Mouse (Mus musculus) forebrain, embryonic 13.5 days (tissue): Measurements from ENCODE around the gene Sipa1l1. TPM values are rescaled to one million over a fixed set of nuclear protein-coding genes. Genes with fewer than 3 reads are reported as not detected.

Source experiments
- ATAC-seq: fragments of 200-750 bp; cut with Nextera tagmentation; 2 replicates; pipeline ENCODE4 v1.8.0; 2017
- H3K27ac ChIP-seq: fragments of 300-500 bp; sonication (generic); 2 replicates; pipeline ENCODE4 v1.5.1; 2015; ENCODE audit warnings: inconsistent platforms, mild to moderate bottlenecking, moderate library complexity
- H3K27me3 ChIP-seq: fragments of 300-500 bp; sonication (generic); 2 replicates; pipeline ENCODE4 v1.6.1; 2015; ENCODE audit warnings: mild to moderate bottlenecking, inconsistent platforms
- H3K36me3 ChIP-seq: fragments of 300-500 bp; sonication (generic); 2 replicates; pipeline ENCODE4 v1.6.1; 2015; ENCODE audit warnings: mild to moderate bottlenecking, inconsistent platforms; ENCODE audit not compliant: poor library complexity, severe bottlenecking
- H3K4me1 ChIP-seq: fragments of 300-500 bp; sonication (generic); 2 replicates; pipeline ENCODE4 v1.6.1; 2015; ENCODE audit warnings: inconsistent platforms
- H3K4me2 ChIP-seq: fragments of 300-500 bp; sonication (generic); 2 replicates; pipeline ENCODE4 v1.6.1; 2015; ENCODE audit warnings: inconsistent platforms, mild to moderate bottlenecking, moderate library complexity
- H3K4me3 ChIP-seq: fragments of 300-500 bp; sonication (generic); 2 replicates; pipeline ENCODE4 v1.5.1; 2015; ENCODE audit warnings: mild to moderate bottlenecking, inconsistent platforms
- H3K9ac ChIP-seq: fragments of 300-500 bp; sonication (generic); 2 replicates; pipeline ENCODE4 v1.6.1; 2015; ENCODE audit warnings: mild to moderate bottlenecking, inconsistent platforms
- H3K9me3 ChIP-seq: fragments of 300-500 bp; sonication (generic); replicated peaks from 2 replicates; pipeline ENCODE4 v1.6.1; 2016; ENCODE audit warnings: inconsistent platforms
- WGBS: fragments of 180-500 bp; shearing (Covaris S2); methylation state at CpG from one replicate; pipeline ENCODE4 v1.1.7; 2015; 5-methylcytosine and 5-hydroxymethylcytosine counted together
- polyA plus RNA-seq: library from polyadenylated mRNA; unstranded; fragments of >200 nt; fragmentation: Nextera tagmentation; extraction: Ambion mirVana; gene quantifications from 2 replicates; pipeline ENCODE4 v1.2.1, GENCODE M21; 2015

Sipa1l1 gene
- polyA plus RNA-seq, 1 experiment from 2014 or later = 19.3 TPM

- WGBS = 59% methylated on average over 7 of the region's 7 CpGs
These were observed 195.1 kb downstream of the Sipa1l1 start for GRCm38 (mm10) chr12:82364186-82364585.

GRCm38 (mm10) chr12:82365276-82365875 lies 196.3 kb downstream of the Sipa1l1 start:
- Histone ChIP-seq H3K4me2 (no peak overlapping the region), H3K9me3 (no peaks in the 10 kb centered on the region), H3K9ac (no peak overlapping the region), H3K27ac (no peak overlapping the region), H3K4me3 (no peak overlapping the region), H3K27me3 (no peaks in the 10 kb centered on the region), H3K4me1 (peaks cover 19% of the 10 kb centered on the region), H3K36me3 (0 out of 2 replicates have a peak, but pooled peaks cover 5% of the 10 kb centered on the region)
- no peak for ATAC-seq
- 78% methylated on average over 5 of the region's 5 CpGs for WGBS

More at GRCm38 (mm10) chr12:82364186-82364585, 195.1 kb downstream of the Sipa1l1 start:
- H3K4me1 ChIP-seq = peaks cover 7% of the 10 kb centered on the region
- H3K9ac ChIP-seq = no peak overlapping the region
- H3K9me3 ChIP-seq = no peaks in the 10 kb centered on the region
- no peak overlapping the region for H3K4me3 ChIP-seq
- 0 out of 2 replicates have a peak, but pooled peaks cover 5% of the 10 kb centered on the region for H3K36me3 ChIP-seq
- no peak overlapping the region for H3K4me2 ChIP-seq
- H3K27me3 ChIP-seq = no peaks in the 10 kb centered on the region
- no peak overlapping the region for H3K27ac ChIP-seq
- no peak for ATAC-seq

GRCm38 (mm10) chr12:82366754-82367153 lies 197.6 kb downstream of the Sipa1l1 start:
- 95% methylated on average over 6 of the region's 6 CpGs for WGBS
- no peaks in the 10 kb centered on the region for H3K9me3 ChIP-seq
- no peak overlapping the region for H3K9ac ChIP-seq
- H3K4me2 ChIP-seq = no peak overlapping the region
- ATAC-seq = no peak
- no peaks in the 10 kb centered on the region for H3K27me3 ChIP-seq
- no peak overlapping the region for H3K27ac ChIP-seq
- 0 out of 2 replicates have a peak, but pooled peaks cover 5% of the 10 kb centered on the region for H3K36me3 ChIP-seq
- peaks cover 20% of the 10 kb centered on the region for H3K4me1 ChIP-seq
- no peak overlapping the region for H3K4me3 ChIP-seq

- Histone ChIP-seq H3K36me3 (0 out of 2 replicates have a peak, but pooled peaks cover 5% of the 10 kb centered on the region), H3K27me3 (no peaks in the 10 kb centered on the region), H3K9ac (no peak overlapping the region), H3K4me3 (no peak overlapping the region), H3K27ac (no peak overlapping the region), H3K9me3 (no peaks in the 10 kb centered on the region), H3K4me2 (no peak overlapping the region), H3K4me1 (peaks cover 20% of the 10 kb centered on the region)
- WGBS = 86% methylated on average over 2 of the region's 2 CpGs
- ATAC-seq = no peak
These were observed 198.2 kb downstream of the Sipa1l1 start for GRCm38 (mm10) chr12:82367345-82367744.

GRCm38 (mm10) chr12:82367986-82368385 lies 198.9 kb downstream of the Sipa1l1 start:
- Histone ChIP-seq H3K9ac (no peak overlapping the region), H3K9me3 (no peaks in the 10 kb centered on the region), H3K27me3 (no peaks in the 10 kb centered on the region), H3K27ac (no peak overlapping the region), H3K4me2 (no peak overlapping the region), H3K36me3 (no peaks in the 10 kb centered on the region), H3K4me3 (no peak overlapping the region), H3K4me1 (peaks cover 20% of the 10 kb centered on the region)
- WGBS = 91% methylated on average over 3 of the region's 3 CpGs
- no peak for ATAC-seq

- peaks cover 17% of the 10 kb centered on the region for H3K4me1 ChIP-seq
These were observed 200.5 kb downstream of the Sipa1l1 start for GRCm38 (mm10) chr12:82369402-82370160.

GRCm38 (mm10) chr12:82371266-82371665 lies 202.1 kb downstream of the Sipa1l1 start:
- no peak for ATAC-seq
- WGBS = 88% methylated on average over 3 of the region's 3 CpGs

More at GRCm38 (mm10) chr12:82369402-82370160, 200.5 kb downstream of the Sipa1l1 start:
- peak; percentile 41; the same call in 1 of the 2 replicates for ATAC-seq
- 41% methylated on average over 5 of the region's 5 CpGs for WGBS
- H3K36me3 ChIP-seq = no peaks in the 10 kb centered on the region
- H3K4me3 ChIP-seq = no peak overlapping the region
- H3K27me3 ChIP-seq = no peaks in the 10 kb centered on the region
- no peak overlapping the region for H3K4me2 ChIP-seq
- no peak overlapping the region for H3K9ac ChIP-seq
- H3K27ac ChIP-seq = peak overlapping the region; percentile 19; the same call in 1 of the 2 replicates
- H3K9me3 ChIP-seq = no peaks in the 10 kb centered on the region

GRCm38 (mm10) chr12:82374020-82374419 lies 204.9 kb downstream of the Sipa1l1 start:
- Histone ChIP-seq H3K9ac (no peak overlapping the region), H3K4me3 (no peak overlapping the region), H3K36me3 (0 out of 2 replicates have a peak, but pooled peaks cover 5% of the 10 kb centered on the region), H3K9me3 (no peaks in the 10 kb centered on the region), H3K4me2 (no peak overlapping the region), H3K27ac (0 out of 2 replicates have a peak overlapping the region, but pooled peaks have one; percentile 17), H3K4me1 (peaks cover 15% of the 10 kb centered on the region), H3K27me3 (no peaks in the 10 kb centered on the region)
- no peak for ATAC-seq

More at GRCm38 (mm10) chr12:82371266-82371665, 202.1 kb downstream of the Sipa1l1 start:
- Histone ChIP-seq H3K9me3 (no peaks in the 10 kb centered on the region), H3K27ac (no peak overlapping the region), H3K4me3 (no peak overlapping the region), H3K36me3 (0 out of 2 replicates have a peak, but pooled peaks cover 5% of the 10 kb centered on the region), H3K27me3 (no peaks in the 10 kb centered on the region), H3K4me2 (no peak overlapping the region), H3K4me1 (peaks cover 17% of the 10 kb centered on the region), H3K9ac (no peak overlapping the region)

- Histone ChIP-seq H3K36me3 (peaks cover 29% of the 10 kb centered on the region), H3K4me3 (no peak overlapping the region), H3K9ac (no peak overlapping the region), H3K4me1 (peaks cover 8% of the 10 kb centered on the region; the same call in 1 of the 2 replicates), H3K27me3 (no peaks in the 10 kb centered on the region), H3K9me3 (no peaks in the 10 kb centered on the region), H3K4me2 (no peak overlapping the region), H3K27ac (no peak overlapping the region)
- 83% methylated on average over 3 of the region's 3 CpGs for WGBS
- no peak for ATAC-seq
These were observed 213.8 kb downstream of the Sipa1l1 start for GRCm38 (mm10) chr12:82382932-82383331.

- Histone ChIP-seq H3K27me3 (no peaks in the 10 kb centered on the region), H3K4me1 (peaks cover 10% of the 10 kb centered on the region; the same call in 1 of the 2 replicates), H3K36me3 (peaks cover 29% of the 10 kb centered on the region), H3K27ac (no peak overlapping the region), H3K4me3 (no peak overlapping the region), H3K9me3 (no peaks in the 10 kb centered on the region), H3K4me2 (no peak overlapping the region), H3K9ac (no peak overlapping the region)
- 71% methylated on average over 8 of the region's 8 CpGs for WGBS
- ATAC-seq = no peak
These were observed 215.6 kb downstream of the Sipa1l1 start for GRCm38 (mm10) chr12:82384719-82385118.

GRCm38 (mm10) chr12:82387042-82387441 lies 217.9 kb downstream of the Sipa1l1 start:
- no peak overlapping the region for H3K27ac ChIP-seq
- peaks cover 14% of the 10 kb centered on the region for H3K4me1 ChIP-seq

GRCm38 (mm10) chr12:82387647-82388046 lies 218.5 kb downstream of the Sipa1l1 start:
- H3K9me3 ChIP-seq = no peaks in the 10 kb centered on the region
- H3K27ac ChIP-seq = no peak overlapping the region
- no peaks in the 10 kb centered on the region for H3K27me3 ChIP-seq
- peaks cover 14% of the 10 kb centered on the region for H3K4me1 ChIP-seq
- 92% methylated on average over 3 of the region's 3 CpGs for WGBS
- H3K4me3 ChIP-seq = no peak overlapping the region
- H3K9ac ChIP-seq = no peak overlapping the region
- no peak overlapping the region for H3K4me2 ChIP-seq
- H3K36me3 ChIP-seq = peaks cover 26% of the 10 kb centered on the region
- ATAC-seq = peak; percentile 30; the same call in 1 of the 2 replicates

More at GRCm38 (mm10) chr12:82387042-82387441, 217.9 kb downstream of the Sipa1l1 start:
- Histone ChIP-seq H3K36me3 (peaks cover 26% of the 10 kb centered on the region), H3K27me3 (no peaks in the 10 kb centered on the region), H3K4me3 (no peak overlapping the region), H3K9ac (no peak overlapping the region), H3K4me2 (no peak overlapping the region), H3K9me3 (no peaks in the 10 kb centered on the region)
- no peak for ATAC-seq
- 68% methylated on average over 3 of the region's 3 CpGs for WGBS
